Mouse (Mus musculus): ENCODE data around the gene Gid8. TPM values are rescaled to one million over a fixed set of nuclear protein-coding genes. Genes with fewer than 3 reads are reported as not detected.

The Gid8 gene
- total and polyA plus RNA-seq, 3 experiments = 15.6 to 44.1 (median 32.1) TPM

GRCm38 (mm10) chr2:180681225-180681624 lies 28.7 kb upstream of the Gid8 start:
- H3K4me1 ChIP-seq (ENCODE audit: control insufficient read depth in 1 of 2, insufficient read depth in 2 of 2) = peaks cover 0 to 3% of the 10 kb centered on the region in 2 experiments; a peak in 1 of 4 replicates
- TF ChIP-seq MXI1 (IDR thresholded peaks at IDR 0.05; ENCODE audit: low read depth, low read length) = no peak
- no peak for DNase-seq (ENCODE audit: extremely low read depth)
- peaks cover 52 to 88% of the 10 kb centered on the region in 2 experiments for H3K36me3 ChIP-seq (replicated peaks in 1 of 2; ENCODE audit: control insufficient read depth in 1 of 2, insufficient read depth in 1 of 2, low read length in 1 of 2)
- H3K79me2 ChIP-seq (replicated peaks; ENCODE audit: control insufficient read depth, extremely low read depth, insufficient read depth, poor library complexity, severe bottlenecking) = 0 out of 2 replicates have a peak, but pooled peaks cover 3% of the 10 kb centered on the region
- no peak overlapping the region for H3K9ac ChIP-seq (ENCODE audit: insufficient read depth, low read depth)
- dilution Hi-C loops (cut with MboI; ENCODE audit: extremely low pct_ligation_motif_present, extremely low pct_unique_long_range_greater_than_20kb, low sequenced_read_pairs) (no loop called here), in situ Hi-C loops (cut with MboI; ENCODE audit: low pct_ligation_motif_present, low pct_unique_long_range_greater_than_20kb, low sequenced_read_pairs) (no loop called here)
- no peak overlapping the region for H3K4me3 ChIP-seq (replicated peaks in 1 of 3; ENCODE audit: low read depth in 2 of 3, low read length in 2 of 3, poor library complexity in 1 of 3)
- H3K4me2 ChIP-seq (ENCODE audit: insufficient read depth, low read depth, poor library complexity, severe bottlenecking) = no peak overlapping the region
- H3K27ac ChIP-seq (ENCODE audit: insufficient read depth, low read depth) = no peak overlapping the region
- H3K27me3 ChIP-seq (replicated peaks) = no peaks in the 10 kb centered on the region
- H3K9me3 ChIP-seq (replicated peaks; ENCODE audit: low read length) = no peaks in the 10 kb centered on the region

GRCm38 (mm10) chr2:180683524-180683923 lies 26.4 kb upstream of the Gid8 start:
- no peak for DNase-seq (ENCODE audit: extremely low read depth)
- peaks cover 0 to 3% of the 10 kb centered on the region in 2 experiments; a peak in 1 of 4 replicates for H3K4me1 ChIP-seq (ENCODE audit: control insufficient read depth in 1 of 2, insufficient read depth in 2 of 2)
- no peak overlapping the region for H3K9ac ChIP-seq (ENCODE audit: insufficient read depth, low read depth)
- no peak for TF ChIP-seq ZNF384 (IDR thresholded peaks at IDR 0.05; ENCODE audit: low read depth, low read length)
- TF ChIP-seq PAX5 (IDR thresholded peaks at IDR 0.05; ENCODE audit: low read length) = no peak
- no peak for TF ChIP-seq CTCF (conservative IDR thresholded peaks at IDR 0.05 in 1 of 2, IDR thresholded peaks at IDR 0.05 in 1 of 2; ENCODE audit: low read depth in 2 of 2, low read length in 2 of 2)
- TF ChIP-seq E2F4 (IDR thresholded peaks at IDR 0.05; ENCODE audit: insufficient replicate concordance, low read depth, low read length) = no peak
- no peak for TF ChIP-seq CHD2 (IDR thresholded peaks at IDR 0.05; ENCODE audit: low read length)
- no peak for TF ChIP-seq UBTF (IDR thresholded peaks at IDR 0.05; ENCODE audit: low read depth, low read length)
- TF ChIP-seq ZC3H11A (IDR thresholded peaks at IDR 0.05; ENCODE audit: low read depth, low read length) = no peak
- TF ChIP-seq EP300 (IDR thresholded peaks at IDR 0.05; ENCODE audit: low read length) = no peak
- TF ChIP-seq SIN3A (IDR thresholded peaks at IDR 0.05; ENCODE audit: low read length) = no peak
- TF ChIP-seq JUN (IDR thresholded peaks at IDR 0.05; ENCODE audit: insufficient read depth, low read depth, low read length) = no peak
- H3K9me3 ChIP-seq (replicated peaks; ENCODE audit: low read length) = no peaks in the 10 kb centered on the region
- H3K79me2 ChIP-seq (replicated peaks; ENCODE audit: control insufficient read depth, extremely low read depth, insufficient read depth, poor library complexity, severe bottlenecking) = no peaks in the 10 kb centered on the region
- H3K27me3 ChIP-seq (replicated peaks) = no peaks in the 10 kb centered on the region
- H3K36me3 ChIP-seq (replicated peaks in 1 of 2; ENCODE audit: control insufficient read depth in 1 of 2, insufficient read depth in 1 of 2, low read length in 1 of 2) = peaks cover 71 to 94% of the 10 kb centered on the region in 2 experiments
- no peak overlapping the region for H3K27ac ChIP-seq (ENCODE audit: insufficient read depth, low read depth)
- no peak overlapping the region for H3K4me2 ChIP-seq (ENCODE audit: insufficient read depth, low read depth, poor library complexity, severe bottlenecking)
- no peak overlapping the region for H3K4me3 ChIP-seq (replicated peaks in 1 of 3; ENCODE audit: low read depth in 2 of 3, low read length in 2 of 3, poor library complexity in 1 of 3)
- dilution Hi-C loops (cut with MboI; ENCODE audit: extremely low pct_ligation_motif_present, extremely low pct_unique_long_range_greater_than_20kb, low sequenced_read_pairs) = no loop called here
- in situ Hi-C loops (cut with MboI; ENCODE audit: low pct_ligation_motif_present, low pct_unique_long_range_greater_than_20kb, low sequenced_read_pairs) = no loop called here

- no peak for TF ChIP-seq SIN3A (IDR thresholded peaks at IDR 0.05; ENCODE audit: low read length)
- TF ChIP-seq UBTF (IDR thresholded peaks at IDR 0.05; ENCODE audit: low read depth, low read length) = no peak
- no peak for TF ChIP-seq POLR2A (IDR thresholded peaks at IDR 0.05; ENCODE audit: low read depth, low read length)
- no peak for TF ChIP-seq KAT2A (IDR thresholded peaks at IDR 0.05; ENCODE audit: insufficient replicate concordance, low read length)
- TF ChIP-seq ELF1 (IDR thresholded peaks at IDR 0.05; ENCODE audit: low read depth, low read length) = no peak
- TF ChIP-seq RCOR1 (conservative IDR thresholded peaks at IDR 0.05; ENCODE audit: low read depth, low read length) = no peak
- no peak for TF ChIP-seq TCF12 (IDR thresholded peaks at IDR 0.05; ENCODE audit: low read depth, low read length)
- no peak overlapping the region for H3K9ac ChIP-seq (ENCODE audit: insufficient read depth, low read depth)
- in situ Hi-C loops (cut with MboI; ENCODE audit: low pct_ligation_motif_present, low pct_unique_long_range_greater_than_20kb, low sequenced_read_pairs) = no loop called here
- peaks cover 0 to 1% of the 10 kb centered on the region in 2 experiments; a peak in 2 of 4 replicates for H3K4me1 ChIP-seq (ENCODE audit: control insufficient read depth in 1 of 2, insufficient read depth in 2 of 2)
- peaks cover 76 to 96% of the 10 kb centered on the region in 2 experiments for H3K36me3 ChIP-seq (replicated peaks in 1 of 2; ENCODE audit: control insufficient read depth in 1 of 2, insufficient read depth in 1 of 2, low read length in 1 of 2)
- no peak overlapping the region for H3K4me2 ChIP-seq (ENCODE audit: insufficient read depth, low read depth, poor library complexity, severe bottlenecking)
- no peak overlapping the region for H3K4me3 ChIP-seq (replicated peaks in 1 of 3; ENCODE audit: low read depth in 2 of 3, low read length in 2 of 3, poor library complexity in 1 of 3)
- dilution Hi-C loops (cut with MboI; ENCODE audit: extremely low pct_ligation_motif_present, extremely low pct_unique_long_range_greater_than_20kb, low sequenced_read_pairs) = no loop called here
- no peaks in the 10 kb centered on the region for H3K9me3 ChIP-seq (replicated peaks; ENCODE audit: low read length)
- no peaks in the 10 kb centered on the region for H3K79me2 ChIP-seq (replicated peaks; ENCODE audit: control insufficient read depth, extremely low read depth, insufficient read depth, poor library complexity, severe bottlenecking)
- no peaks in the 10 kb centered on the region for H3K27me3 ChIP-seq (replicated peaks)
- DNase-seq (ENCODE audit: extremely low read depth) = no peak
- no peak overlapping the region for H3K27ac ChIP-seq (ENCODE audit: insufficient read depth, low read depth)
Measured at GRCm38 (mm10) chr2:180684031-180684430, 25.9 kb upstream of the Gid8 start.

Measured in CH12.LX (cell line).